Mouse (Mus musculus): ENCODE results near the gene Lmnb2. TPM values are rescaled to one million over a fixed set of nuclear protein-coding genes. Genes with fewer than 3 reads are reported as not detected.

Gene Lmnb2
- polyA plus RNA-seq, 1 experiment from 2014 or later: 14.6 TPM

DNA sequence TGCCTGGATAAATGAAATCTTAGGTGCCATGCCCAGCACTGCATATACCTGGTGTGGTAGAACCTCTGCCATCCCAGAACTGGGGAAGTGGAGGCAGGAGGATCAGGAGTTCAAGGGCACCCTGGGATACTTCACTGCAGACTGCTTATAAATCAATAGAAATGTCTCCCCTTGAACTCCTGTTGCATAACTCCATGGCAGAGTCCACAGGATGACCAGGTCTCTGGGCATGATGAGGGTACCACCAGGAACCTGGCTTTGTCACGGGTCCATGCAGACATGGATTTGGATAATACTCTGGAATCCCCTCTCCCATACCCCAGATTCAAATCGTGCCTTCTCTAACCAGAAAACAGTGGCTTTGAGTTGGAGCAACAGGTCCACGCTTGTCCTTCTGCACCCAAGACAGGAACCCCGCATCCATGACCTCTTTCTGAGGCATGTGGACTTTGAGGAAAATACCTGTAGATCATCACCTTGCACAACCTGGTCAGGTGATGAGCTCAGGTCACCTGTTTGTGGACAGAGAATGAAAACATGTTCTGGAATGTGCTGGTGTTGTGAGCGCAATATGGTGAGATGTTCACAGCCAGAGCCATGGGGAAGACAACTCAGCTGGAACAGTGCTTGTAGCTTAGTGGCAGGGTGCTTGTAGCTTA, 41.1 kb upstream of the Lmnb2 start:
- no peaks in the 10 kb centered on the region for H3K36me3 ChIP-seq (ENCODE audit: control insufficient read depth, insufficient read depth, low read length)
- H3K4me1 ChIP-seq (replicated peaks; ENCODE audit: control insufficient read depth, insufficient read depth, low read length): peaks cover 7% of the 10 kb centered on the region
- H3K4me3 ChIP-seq (ENCODE audit: low read depth, low read length): no peak overlapping the region
- no peak for DNase-seq (ENCODE audit: low spot score)
- no peak for ATAC-seq (ENCODE audit: low FRiP score)
- H3K9me3 ChIP-seq (ENCODE audit: control insufficient read depth, low read length): no peaks in the 10 kb centered on the region
- WGBS: 96% methylated on average over 5 of the region's 5 CpGs
- no peaks in the 10 kb centered on the region for H3K27me3 ChIP-seq (ENCODE audit: control insufficient read depth, insufficient read depth, low read length)
- H3K27ac ChIP-seq (ENCODE audit: low read depth, low read length): no peak overlapping the region
- no peak overlapping the region for H3K4me2 ChIP-seq (replicated peaks; ENCODE audit: low read depth, low read length)
- no peak overlapping the region for H3K9ac ChIP-seq (ENCODE audit: low read depth, low read length)

DNA sequence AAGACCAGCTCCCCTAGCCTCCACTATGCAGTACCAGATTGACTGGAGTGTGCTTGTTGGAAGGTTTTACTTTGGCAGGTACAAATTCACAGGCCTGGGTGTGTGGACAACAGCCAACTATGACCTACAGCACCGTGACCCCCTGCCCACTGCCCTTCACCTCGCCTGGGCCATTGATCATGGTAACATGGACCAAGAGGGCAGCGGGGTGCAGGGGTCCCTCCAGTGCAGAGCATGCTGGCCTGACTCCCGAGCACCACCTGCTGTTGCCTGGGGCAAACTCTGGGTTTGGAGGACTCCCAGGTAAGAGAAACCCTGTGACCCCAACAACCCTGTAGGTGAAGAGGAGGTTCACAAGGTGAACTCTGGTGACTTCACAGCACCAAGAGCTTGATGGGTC, 39.7 kb upstream of the Lmnb2 start:
- no peak overlapping the region for H3K27ac ChIP-seq (ENCODE audit: low read depth, low read length)
- ATAC-seq (ENCODE audit: low FRiP score) (no peak), DNase-seq (ENCODE audit: low spot score) (no peak)
- H3K4me2 ChIP-seq (replicated peaks; ENCODE audit: low read depth, low read length): no peak overlapping the region
- peaks cover 7% of the 10 kb centered on the region for H3K4me1 ChIP-seq (replicated peaks; ENCODE audit: control insufficient read depth, insufficient read depth, low read length)
- no peak overlapping the region for H3K4me3 ChIP-seq (ENCODE audit: low read depth, low read length)
- no peaks in the 10 kb centered on the region for H3K9me3 ChIP-seq (ENCODE audit: control insufficient read depth, low read length)
- no peaks in the 10 kb centered on the region for H3K36me3 ChIP-seq (ENCODE audit: control insufficient read depth, insufficient read depth, low read length)
- no peak overlapping the region for H3K9ac ChIP-seq (ENCODE audit: low read depth, low read length)
- no peaks in the 10 kb centered on the region for H3K27me3 ChIP-seq (ENCODE audit: control insufficient read depth, insufficient read depth, low read length)
- WGBS: 70% methylated on average over 4 of the region's 4 CpGs

DNA sequence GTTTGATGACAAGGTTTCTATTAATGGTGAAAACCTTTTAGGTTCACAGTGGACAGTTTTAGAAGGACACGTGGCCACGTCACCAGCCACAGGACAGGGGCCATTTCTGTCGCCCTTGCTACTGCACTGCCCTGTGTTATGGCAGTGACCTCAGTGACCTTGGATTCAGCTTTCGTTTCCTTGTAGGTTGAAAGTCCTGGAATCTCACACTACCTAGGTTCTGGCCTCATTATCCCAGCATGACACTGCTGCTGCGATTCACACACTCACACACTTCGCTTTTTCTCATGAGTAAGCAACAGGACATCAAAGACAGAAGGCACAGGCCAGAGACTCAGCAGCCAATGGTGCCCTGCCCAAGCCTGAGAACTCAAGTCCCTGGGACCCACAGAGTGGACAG, 38.9 kb upstream of the Lmnb2 start:
- no peaks in the 10 kb centered on the region for H3K27me3 ChIP-seq (ENCODE audit: control insufficient read depth, insufficient read depth, low read length)
- H3K36me3 ChIP-seq (ENCODE audit: control insufficient read depth, insufficient read depth, low read length): no peaks in the 10 kb centered on the region
- 73% methylated on average over 6 of the region's 6 CpGs for WGBS
- no peak for DNase-seq (ENCODE audit: low spot score)
- no peak overlapping the region for H3K9ac ChIP-seq (ENCODE audit: low read depth, low read length)
- no peak overlapping the region for H3K4me3 ChIP-seq (ENCODE audit: low read depth, low read length)
- H3K4me2 ChIP-seq (replicated peaks; ENCODE audit: low read depth, low read length): no peak overlapping the region
- no peak overlapping the region for H3K27ac ChIP-seq (ENCODE audit: low read depth, low read length)
- no peak for ATAC-seq (ENCODE audit: low FRiP score)
- no peaks in the 10 kb centered on the region for H3K9me3 ChIP-seq (ENCODE audit: control insufficient read depth, low read length)
- H3K4me1 ChIP-seq (replicated peaks; ENCODE audit: control insufficient read depth, insufficient read depth, low read length): peaks cover 7% of the 10 kb centered on the region

DNA sequence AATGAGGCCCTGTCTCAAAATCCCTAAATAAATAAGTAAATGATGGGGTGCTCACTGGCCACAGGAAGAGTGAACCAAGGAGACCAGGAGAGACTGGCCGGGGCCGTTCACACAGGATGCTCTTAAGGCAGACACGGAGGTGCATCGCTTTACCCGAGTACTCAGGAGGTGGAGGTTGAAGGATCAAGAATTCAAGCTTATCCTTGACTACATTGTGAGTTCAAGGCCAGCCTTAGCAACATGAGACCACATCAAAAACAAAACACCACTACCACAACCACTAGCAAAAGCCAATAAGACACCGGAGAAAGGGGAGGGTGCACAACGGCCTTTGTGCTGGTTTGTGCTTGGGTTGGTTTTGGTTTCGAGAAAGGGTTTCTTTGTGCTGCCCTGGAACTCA, 38.3 kb upstream of the Lmnb2 start:
- ATAC-seq (ENCODE audit: low FRiP score) (no peak), DNase-seq (ENCODE audit: low spot score) (no peak)
- Histone ChIP-seq H3K9me3 (ENCODE audit: control insufficient read depth, low read length) (no peaks in the 10 kb centered on the region), H3K4me1 (replicated peaks; ENCODE audit: control insufficient read depth, insufficient read depth, low read length) (peaks cover 5% of the 10 kb centered on the region), H3K27ac (ENCODE audit: low read depth, low read length) (no peak overlapping the region), H3K27me3 (ENCODE audit: control insufficient read depth, insufficient read depth, low read length) (no peaks in the 10 kb centered on the region), H3K4me3 (ENCODE audit: low read depth, low read length) (no peak overlapping the region), H3K36me3 (ENCODE audit: control insufficient read depth, insufficient read depth, low read length) (no peaks in the 10 kb centered on the region), H3K4me2 (replicated peaks; ENCODE audit: low read depth, low read length) (no peak overlapping the region), H3K9ac (ENCODE audit: low read depth, low read length) (no peak overlapping the region)
- 94% methylated on average over 8 of the region's 8 CpGs for WGBS

DNA sequence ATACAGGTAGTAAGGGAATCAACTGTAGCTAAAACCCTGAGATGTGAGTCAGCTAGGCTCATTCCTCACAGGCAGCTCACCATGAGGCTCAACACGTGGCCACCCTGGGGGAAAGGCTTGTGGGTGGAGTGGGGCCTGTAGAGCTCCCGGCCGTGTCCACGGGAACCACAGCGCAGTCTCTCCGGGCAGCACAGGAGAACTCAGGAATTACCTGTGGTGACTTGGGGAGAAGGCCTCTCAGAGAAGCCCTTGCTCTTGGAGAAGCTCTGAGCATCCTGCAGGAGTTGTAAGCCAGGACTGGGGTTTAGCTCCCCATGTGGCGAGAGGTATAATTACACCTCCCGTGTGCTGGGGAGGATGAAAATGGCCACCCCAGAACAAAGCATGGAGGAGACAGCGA, 37.5 kb upstream of the Lmnb2 start:
- no peaks in the 10 kb centered on the region for H3K27me3 ChIP-seq (ENCODE audit: control insufficient read depth, insufficient read depth, low read length)
- H3K9ac ChIP-seq (ENCODE audit: low read depth, low read length): no peak overlapping the region
- WGBS: 27% methylated on average over 9 of the region's 9 CpGs
- ATAC-seq (ENCODE audit: low FRiP score) (0 out of 2 replicates have a peak, but pooled peaks have one; percentile 30), DNase-seq (ENCODE audit: low spot score) (peak; percentile 81)
- no peak overlapping the region for H3K4me3 ChIP-seq (ENCODE audit: low read depth, low read length)
- no peaks in the 10 kb centered on the region for H3K4me1 ChIP-seq (replicated peaks; ENCODE audit: control insufficient read depth, insufficient read depth, low read length)
- H3K9me3 ChIP-seq (ENCODE audit: control insufficient read depth, low read length): no peaks in the 10 kb centered on the region
- no peak overlapping the region for H3K4me2 ChIP-seq (replicated peaks; ENCODE audit: low read depth, low read length)
- H3K27ac ChIP-seq (ENCODE audit: low read depth, low read length): no peak overlapping the region
- no peaks in the 10 kb centered on the region for H3K36me3 ChIP-seq (ENCODE audit: control insufficient read depth, insufficient read depth, low read length)

DNA sequence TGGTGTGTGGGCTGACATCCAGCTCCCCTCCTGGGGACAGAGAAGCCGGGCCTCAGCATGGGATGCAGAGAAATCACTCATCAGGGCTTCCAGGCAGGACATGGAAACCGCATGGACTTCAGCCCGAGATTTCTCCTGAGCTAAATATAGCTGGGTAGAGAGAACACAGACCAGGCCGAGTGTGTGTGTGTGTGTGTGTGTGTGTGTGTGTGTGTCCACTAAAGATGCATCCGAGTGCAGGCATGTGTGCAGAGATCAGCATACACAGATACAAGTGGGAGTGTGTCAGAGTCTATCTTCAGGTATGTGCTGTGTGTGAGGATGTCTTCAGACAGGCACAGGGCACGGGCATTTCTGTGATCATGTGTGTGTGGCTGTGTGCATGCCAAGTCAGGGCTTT, 36.8 kb upstream of the Lmnb2 start:
- 73% methylated on average over 6 of the region's 6 CpGs for WGBS
- DNase-seq (ENCODE audit: low spot score): no peak
- no peaks in the 10 kb centered on the region for H3K36me3 ChIP-seq (ENCODE audit: control insufficient read depth, insufficient read depth, low read length)
- H3K27me3 ChIP-seq (ENCODE audit: control insufficient read depth, insufficient read depth, low read length): peaks cover 3% of the 10 kb centered on the region; the same call in 1 of the 2 replicates
- no peak for ATAC-seq (ENCODE audit: low FRiP score)
- H3K4me3 ChIP-seq (ENCODE audit: low read depth, low read length): no peak overlapping the region
- no peak overlapping the region for H3K27ac ChIP-seq (ENCODE audit: low read depth, low read length)
- no peak overlapping the region for H3K9ac ChIP-seq (ENCODE audit: low read depth, low read length)
- H3K9me3 ChIP-seq (ENCODE audit: control insufficient read depth, low read length): no peaks in the 10 kb centered on the region
- no peak overlapping the region for H3K4me2 ChIP-seq (replicated peaks; ENCODE audit: low read depth, low read length)
- H3K4me1 ChIP-seq (replicated peaks; ENCODE audit: control insufficient read depth, insufficient read depth, low read length): no peaks in the 10 kb centered on the region

DNA sequence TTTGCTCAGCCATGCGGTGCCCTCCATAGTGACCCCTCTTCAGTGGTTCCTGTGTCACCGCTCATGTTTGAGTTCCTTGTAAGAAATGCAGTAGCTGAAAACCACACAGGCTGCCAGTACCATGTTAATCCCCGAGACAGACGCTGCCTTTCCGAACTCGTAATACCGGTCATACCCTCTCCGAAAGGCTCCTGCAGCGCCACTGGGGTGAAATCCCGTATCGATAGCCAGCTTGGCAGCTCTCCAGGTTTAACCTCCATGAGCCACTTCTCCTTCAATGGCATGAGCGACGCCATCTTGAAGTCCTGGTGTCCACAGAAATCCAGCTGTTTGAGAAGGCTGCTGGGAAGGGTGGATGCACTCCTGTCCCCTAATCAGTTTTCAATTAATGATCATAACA, 36.4 kb upstream of the Lmnb2 start:
- Histone ChIP-seq H3K9ac (ENCODE audit: low read depth, low read length) (no peak overlapping the region), H3K4me3 (ENCODE audit: low read depth, low read length) (no peak overlapping the region), H3K4me2 (replicated peaks; ENCODE audit: low read depth, low read length) (no peak overlapping the region), H3K9me3 (ENCODE audit: control insufficient read depth, low read length) (no peaks in the 10 kb centered on the region), H3K27ac (ENCODE audit: low read depth, low read length) (no peak overlapping the region), H3K27me3 (ENCODE audit: control insufficient read depth, insufficient read depth, low read length) (peaks cover 3% of the 10 kb centered on the region; the same call in 1 of the 2 replicates), H3K4me1 (replicated peaks; ENCODE audit: control insufficient read depth, insufficient read depth, low read length) (no peaks in the 10 kb centered on the region), H3K36me3 (ENCODE audit: control insufficient read depth, insufficient read depth, low read length) (no peaks in the 10 kb centered on the region)
- DNase-seq (ENCODE audit: low spot score) (no peak), ATAC-seq (ENCODE audit: low FRiP score) (no peak)
- WGBS: 84% methylated on average over 13 of the region's 13 CpGs

DNA sequence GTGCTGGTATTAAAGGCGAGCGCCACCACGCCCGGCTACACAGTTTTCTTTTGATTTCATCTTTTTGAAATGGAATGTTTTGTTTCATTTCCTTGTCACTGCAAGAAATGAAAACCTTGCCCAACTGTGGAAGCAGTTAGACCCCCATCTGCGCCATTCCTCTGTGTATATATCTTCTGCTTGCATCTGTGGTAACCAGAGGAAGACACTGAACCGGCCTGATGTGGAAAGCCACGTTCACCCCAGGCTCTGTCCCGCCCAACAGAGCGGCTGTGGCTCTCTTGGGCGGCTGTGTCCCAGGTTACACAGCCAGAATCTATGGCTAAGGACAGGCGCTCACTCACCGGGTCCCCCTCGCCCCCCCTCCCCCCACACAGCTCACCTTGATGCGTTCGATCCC, 34.4 kb upstream of the Lmnb2 start:
- H3K9me3 ChIP-seq (ENCODE audit: control insufficient read depth, low read length): no peaks in the 10 kb centered on the region
- H3K4me1 ChIP-seq (replicated peaks; ENCODE audit: control insufficient read depth, insufficient read depth, low read length): no peaks in the 10 kb centered on the region
- no peak overlapping the region for H3K27ac ChIP-seq (ENCODE audit: low read depth, low read length)
- ATAC-seq (ENCODE audit: low FRiP score): no peak
- 75% methylated on average over 15 of the region's 15 CpGs for WGBS
- DNase-seq (ENCODE audit: low spot score): no peak
- H3K27me3 ChIP-seq (ENCODE audit: control insufficient read depth, insufficient read depth, low read length): peaks cover 3% of the 10 kb centered on the region; the same call in 1 of the 2 replicates
- H3K4me3 ChIP-seq (ENCODE audit: low read depth, low read length): no peak overlapping the region
- H3K36me3 ChIP-seq (ENCODE audit: control insufficient read depth, insufficient read depth, low read length): no peaks in the 10 kb centered on the region
- no peak overlapping the region for H3K4me2 ChIP-seq (replicated peaks; ENCODE audit: low read depth, low read length)
- no peak overlapping the region for H3K9ac ChIP-seq (ENCODE audit: low read depth, low read length)

DNA sequence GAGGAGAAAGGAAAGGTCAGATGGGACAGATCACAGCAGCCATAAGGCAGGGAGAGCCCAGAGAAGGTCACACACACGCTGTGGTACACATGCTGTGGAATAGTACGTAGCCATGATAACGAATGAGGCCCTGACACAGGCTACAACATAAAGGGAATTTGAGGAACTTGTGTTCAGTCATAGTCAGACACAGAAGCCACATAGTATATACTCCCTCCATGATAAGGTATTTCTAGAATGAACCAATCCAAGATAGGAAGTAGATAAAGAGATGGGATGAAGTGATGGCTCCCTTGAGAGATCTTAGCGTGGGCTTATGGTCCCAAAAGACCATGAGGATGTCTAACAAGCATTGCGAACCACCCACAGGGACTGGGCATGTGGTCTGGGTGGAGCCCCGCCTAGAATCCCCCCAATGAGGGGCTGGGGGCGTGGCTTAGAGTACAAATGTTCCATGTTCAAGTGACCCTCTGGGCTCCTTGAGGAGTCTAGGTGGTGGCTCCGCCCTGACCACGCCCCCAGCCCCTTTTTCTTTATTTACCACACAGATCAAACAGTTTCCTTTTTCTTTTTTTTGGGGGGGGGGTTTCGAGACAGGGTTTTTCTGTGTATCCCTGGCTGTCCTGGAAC, 33.8 kb upstream of the Lmnb2 start:
- H3K4me1 ChIP-seq (replicated peaks; ENCODE audit: control insufficient read depth, insufficient read depth, low read length): no peaks in the 10 kb centered on the region
- WGBS: 76% methylated on average over 10 of the region's 10 CpGs
- H3K27ac ChIP-seq (ENCODE audit: low read depth, low read length): no peak overlapping the region
- peaks cover 3% of the 10 kb centered on the region; the same call in 1 of the 2 replicates for H3K27me3 ChIP-seq (ENCODE audit: control insufficient read depth, insufficient read depth, low read length)
- no peak for DNase-seq (ENCODE audit: low spot score)
- no peak for ATAC-seq (ENCODE audit: low FRiP score)
- H3K9me3 ChIP-seq (ENCODE audit: control insufficient read depth, low read length): no peaks in the 10 kb centered on the region
- H3K36me3 ChIP-seq (ENCODE audit: control insufficient read depth, insufficient read depth, low read length): no peaks in the 10 kb centered on the region
- no peak overlapping the region for H3K4me3 ChIP-seq (ENCODE audit: low read depth, low read length)
- no peak overlapping the region for H3K9ac ChIP-seq (ENCODE audit: low read depth, low read length)
- H3K4me2 ChIP-seq (replicated peaks; ENCODE audit: low read depth, low read length): no peak overlapping the region

Measured in hindbrain, embryonic 11.5 days (tissue).